Mouse (Mus musculus): Measurements from ENCODE around the gene Lmbrd1. TPM values are rescaled to one million over a fixed set of nuclear protein-coding genes. Genes with fewer than 3 reads are reported as not detected.

Gene Lmbrd1
- polyA plus RNA-seq, 1 experiment: 26.6 TPM

- no peak overlapping the region for H3ac ChIP-seq (ENCODE audit: control insufficient read depth, insufficient read length)
- no peak overlapping the region for H3K4me2 ChIP-seq (ENCODE audit: low read depth)
- H3K36me3 ChIP-seq (ENCODE audit: control insufficient read depth, insufficient read depth): no peaks in the 10 kb centered on the region
- peaks cover 28% of the 10 kb centered on the region for H3K79me2 ChIP-seq (ENCODE audit: control insufficient read depth, insufficient read depth)
- H3K4me3 ChIP-seq: no peak overlapping the region
- TF ChIP-seq E2F4 (IDR thresholded peaks at IDR 0.05; ENCODE audit: insufficient read depth): no peak
- no peaks in the 10 kb centered on the region for H3K27me3 ChIP-seq (ENCODE audit: control insufficient read depth, insufficient read depth, insufficient read length)
Observed at GRCm38 (mm10) chr1:24680991-24681390, 2.6 kb downstream of the Lmbrd1 start.

GRCm38 (mm10) chr1:24681946-24682345, 3.5 kb downstream of the Lmbrd1 start:
- Histone ChIP-seq H3K4me3 (no peak overlapping the region), H3K4me2 (ENCODE audit: low read depth) (no peak overlapping the region), H3ac (ENCODE audit: control insufficient read depth, insufficient read length) (no peak overlapping the region), H3K27me3 (ENCODE audit: control insufficient read depth, insufficient read depth, insufficient read length) (no peaks in the 10 kb centered on the region), H3K79me2 (ENCODE audit: control insufficient read depth, insufficient read depth) (peaks cover 28% of the 10 kb centered on the region), H3K36me3 (ENCODE audit: control insufficient read depth, insufficient read depth) (no peaks in the 10 kb centered on the region)
- no peak for TF ChIP-seq MYOG (IDR thresholded peaks at IDR 0.05; ENCODE audit: control insufficient read depth in 1 of 3, insufficient read depth in 1 of 3, insufficient read length in 2 of 3, low read depth in 2 of 3)
- TF ChIP-seq E2F4 (IDR thresholded peaks at IDR 0.05; ENCODE audit: insufficient read depth): no peak
- TF ChIP-seq MAX (IDR thresholded peaks at IDR 0.05; ENCODE audit: low read depth): no peak
- TF ChIP-seq TCF12 (IDR thresholded peaks at IDR 0.05; ENCODE audit: insufficient read depth, poor library complexity, severe bottlenecking): no peak
- TF ChIP-seq POLR2AphosphoS2 (IDR thresholded peaks at IDR 0.05; ENCODE audit: insufficient read length, low read depth): no peak

- no peak overlapping the region for H3ac ChIP-seq (ENCODE audit: control insufficient read depth, insufficient read length)
- no peak for TF ChIP-seq SRF (IDR thresholded peaks at IDR 0.05; ENCODE audit: control insufficient read depth, insufficient read length, low read depth)
- TF ChIP-seq POLR2AphosphoS2 (IDR thresholded peaks at IDR 0.05; ENCODE audit: insufficient read length, low read depth): no peak
- no peak for TF ChIP-seq E2F4 (IDR thresholded peaks at IDR 0.05; ENCODE audit: insufficient read depth)
- no peak for TF ChIP-seq REST (IDR thresholded peaks at IDR 0.05; ENCODE audit: insufficient read depth, insufficient read length)
- no peak for TF ChIP-seq TCF3 (IDR thresholded peaks at IDR 0.05; ENCODE audit: insufficient read length, low read depth)
- no peak for TF ChIP-seq MYOG (IDR thresholded peaks at IDR 0.05; ENCODE audit: control insufficient read depth in 1 of 3, insufficient read depth in 1 of 3, insufficient read length in 2 of 3, low read depth in 2 of 3)
- TF ChIP-seq USF1 (IDR thresholded peaks at IDR 0.05; ENCODE audit: low read depth): no peak
- no peaks in the 10 kb centered on the region for H3K27me3 ChIP-seq (ENCODE audit: control insufficient read depth, insufficient read depth, insufficient read length)
- H3K4me3 ChIP-seq: no peak overlapping the region
- H3K36me3 ChIP-seq (ENCODE audit: control insufficient read depth, insufficient read depth): peaks cover 7% of the 10 kb centered on the region
- H3K79me2 ChIP-seq (ENCODE audit: control insufficient read depth, insufficient read depth): peaks cover 27% of the 10 kb centered on the region
- H3K4me2 ChIP-seq (ENCODE audit: low read depth): no peak overlapping the region
Observed at GRCm38 (mm10) chr1:24683947-24684346, 5.5 kb downstream of the Lmbrd1 start.

- TF ChIP-seq MAX (IDR thresholded peaks at IDR 0.05; ENCODE audit: low read depth) (no peak), E2F4 (IDR thresholded peaks at IDR 0.05; ENCODE audit: insufficient read depth) (no peak), SRF (IDR thresholded peaks at IDR 0.05; ENCODE audit: control insufficient read depth, insufficient read length, low read depth) (no peak), REST (IDR thresholded peaks at IDR 0.05; ENCODE audit: insufficient read depth, insufficient read length) (no peak), POLR2AphosphoS2 (IDR thresholded peaks at IDR 0.05; ENCODE audit: insufficient read length, low read depth) (no peak), CEBPB (IDR thresholded peaks at IDR 0.05; ENCODE audit: insufficient read depth, poor library complexity, severe bottlenecking) (no peak), TCF12 (IDR thresholded peaks at IDR 0.05; ENCODE audit: insufficient read depth, poor library complexity, severe bottlenecking) (no peak)
- H3K79me2 ChIP-seq (ENCODE audit: control insufficient read depth, insufficient read depth): peaks cover 19% of the 10 kb centered on the region
- no peak overlapping the region for H3ac ChIP-seq (ENCODE audit: control insufficient read depth, insufficient read length)
- H3K27me3 ChIP-seq (ENCODE audit: control insufficient read depth, insufficient read depth, insufficient read length): no peaks in the 10 kb centered on the region
- H3K36me3 ChIP-seq (ENCODE audit: control insufficient read depth, insufficient read depth): peaks cover 7% of the 10 kb centered on the region
- H3K4me3 ChIP-seq: no peak overlapping the region
- no peak overlapping the region for H3K4me2 ChIP-seq (ENCODE audit: low read depth)
Observed at GRCm38 (mm10) chr1:24685606-24686005, 7.2 kb downstream of the Lmbrd1 start.

GRCm38 (mm10) chr1:24686235-24687021, 8.0 kb downstream of the Lmbrd1 start:
- H3ac ChIP-seq (ENCODE audit: control insufficient read depth, insufficient read length): no peak overlapping the region
- no peak overlapping the region for H3K4me3 ChIP-seq
- peaks cover 7% of the 10 kb centered on the region for H3K36me3 ChIP-seq (ENCODE audit: control insufficient read depth, insufficient read depth)
- H3K4me2 ChIP-seq (ENCODE audit: low read depth): no peak overlapping the region
- TF ChIP-seq USF1 (IDR thresholded peaks at IDR 0.05; ENCODE audit: low read depth) (no peak), CEBPB (IDR thresholded peaks at IDR 0.05; ENCODE audit: insufficient read depth, poor library complexity, severe bottlenecking) (no peak), TCF3 (IDR thresholded peaks at IDR 0.05; ENCODE audit: insufficient read length, low read depth) (no peak), POLR2A (IDR thresholded peaks at IDR 0.05; ENCODE audit: insufficient read length, low read depth) (no peak), POLR2AphosphoS2 (IDR thresholded peaks at IDR 0.05; ENCODE audit: insufficient read length, low read depth) (no peak), MYOG (IDR thresholded peaks at IDR 0.05; ENCODE audit: control insufficient read depth in 1 of 3, insufficient read depth in 1 of 3, insufficient read length in 2 of 3, low read depth in 2 of 3) (no peak), REST (IDR thresholded peaks at IDR 0.05; ENCODE audit: insufficient read depth, insufficient read length) (no peak)
- H3K27me3 ChIP-seq (ENCODE audit: control insufficient read depth, insufficient read depth, insufficient read length): no peaks in the 10 kb centered on the region
- peaks cover 12% of the 10 kb centered on the region for H3K79me2 ChIP-seq (ENCODE audit: control insufficient read depth, insufficient read depth)

- Histone ChIP-seq H3ac (ENCODE audit: control insufficient read depth, insufficient read length) (no peak overlapping the region), H3K27me3 (ENCODE audit: control insufficient read depth, insufficient read depth, insufficient read length) (no peaks in the 10 kb centered on the region), H3K4me2 (ENCODE audit: low read depth) (no peak overlapping the region), H3K4me3 (no peak overlapping the region), H3K79me2 (ENCODE audit: control insufficient read depth, insufficient read depth) (no peaks in the 10 kb centered on the region), H3K36me3 (ENCODE audit: control insufficient read depth, insufficient read depth) (peaks cover 7% of the 10 kb centered on the region)
- no peak for TF ChIP-seq USF1 (IDR thresholded peaks at IDR 0.05; ENCODE audit: low read depth)
- no peak for TF ChIP-seq TCF12 (IDR thresholded peaks at IDR 0.05; ENCODE audit: insufficient read depth, poor library complexity, severe bottlenecking)
- TF ChIP-seq TCF3 (IDR thresholded peaks at IDR 0.05; ENCODE audit: insufficient read length, low read depth): no peak
- no peak for TF ChIP-seq POLR2A (IDR thresholded peaks at IDR 0.05; ENCODE audit: insufficient read length, low read depth)
- no peak for TF ChIP-seq MAX (IDR thresholded peaks at IDR 0.05; ENCODE audit: low read depth)
- TF ChIP-seq CEBPB (IDR thresholded peaks at IDR 0.05; ENCODE audit: insufficient read depth, poor library complexity, severe bottlenecking): no peak
- no peak for TF ChIP-seq MYOG (IDR thresholded peaks at IDR 0.05; ENCODE audit: control insufficient read depth in 1 of 3, insufficient read depth in 1 of 3, insufficient read length in 2 of 3, low read depth in 2 of 3)
- no peak for TF ChIP-seq E2F4 (IDR thresholded peaks at IDR 0.05; ENCODE audit: insufficient read depth)
- no peak for TF ChIP-seq REST (IDR thresholded peaks at IDR 0.05; ENCODE audit: insufficient read depth, insufficient read length)
- TF ChIP-seq MYOD1 (IDR thresholded peaks at IDR 0.05; ENCODE audit: control insufficient read depth in 1 of 3, insufficient read length in 2 of 3, low read depth in 2 of 3): no peak
- no peak for TF ChIP-seq POLR2AphosphoS2 (IDR thresholded peaks at IDR 0.05; ENCODE audit: insufficient read length, low read depth)
- TF ChIP-seq SRF (IDR thresholded peaks at IDR 0.05; ENCODE audit: control insufficient read depth, insufficient read length, low read depth): no peak
Observed at GRCm38 (mm10) chr1:24697677-24698076, 19.2 kb downstream of the Lmbrd1 start.

Data from myocyte (in vitro differentiated cells).